Mouse (Mus musculus) spleen, adult 2 months (tissue): ENCODE results near the gene Spef2.
"Not testable (repeated sequence)": the region's sequence is repeated elsewhere in the genome, so short reads cannot be mapped to it uniquely, and the experiment has no call there.

Experiments used
- CTCF ChIP-seq: fragments of 200-500 bp; IDR thresholded peaks from 2 replicates; pipeline ENCODE4 v1.5.1; 2011; ENCODE audit warnings: mild to moderate bottlenecking, inconsistent platforms; ENCODE audit not compliant: insufficient read depth, insufficient read length, insufficient replicate concordance; ENCODE audit errors: extremely low read depth
- POLR2A ChIP-seq: fragments of 200-500 bp; IDR thresholded peaks from 2 replicates; pipeline ENCODE4 v1.6.1; 2011; ENCODE audit warnings: low read depth, low read length, inconsistent platforms

DNA sequence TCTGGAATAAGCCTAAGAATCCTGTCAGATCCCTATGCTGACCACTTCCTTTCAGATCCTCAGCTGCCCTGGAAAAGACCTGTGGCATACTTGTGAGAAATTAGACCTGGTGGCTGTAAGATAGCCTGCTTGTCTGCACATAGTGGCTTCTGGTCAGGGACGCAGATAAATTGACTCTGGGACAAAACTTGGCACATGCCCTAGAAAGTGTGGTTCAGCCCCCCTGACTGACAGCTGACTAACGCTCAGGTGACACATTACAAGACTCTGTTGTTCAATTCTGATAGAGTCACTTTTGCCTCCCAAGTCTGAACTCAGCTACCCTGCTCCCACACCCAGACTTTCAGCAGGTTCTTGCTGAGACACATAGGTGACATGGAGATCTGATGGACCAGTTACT lies 83.7 kb downstream of the Spef2 start:
- not testable (repeated sequence) for TF ChIP-seq POLR2A, CTCF
